Mouse (Mus musculus): Measurements from ENCODE around the gene Arap2. TPM values are rescaled to one million over a fixed set of nuclear protein-coding genes. Genes with fewer than 3 reads are reported as not detected.

The Arap2 gene
- polyA plus RNA-seq, 1 experiment from 2014 or later, result 5.3 TPM

DNA sequence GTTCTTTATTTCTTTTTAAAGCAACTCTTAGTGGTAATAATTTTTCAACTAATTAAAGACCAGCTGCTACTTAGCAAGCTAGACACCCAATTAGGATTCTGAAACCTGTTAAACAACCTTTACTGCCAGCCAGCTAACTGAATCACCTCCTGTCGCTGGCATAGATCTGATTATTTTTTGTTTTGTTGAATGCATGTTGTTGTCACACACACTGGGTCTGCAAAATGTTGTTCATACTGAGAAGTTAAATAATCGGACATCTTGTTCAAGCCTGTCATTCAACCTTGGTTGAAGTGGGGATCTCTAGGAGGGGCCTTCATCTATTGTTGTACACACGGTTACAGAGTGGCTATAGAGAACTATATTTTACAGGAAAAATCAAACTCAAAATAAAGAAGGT, 184.3 kb downstream of the Arap2 start:
- no peak for ATAC-seq (ENCODE audit: low FRiP score, low read depth)
- WGBS, result 49% methylated on average over 3 of the region's 3 CpGs
- no peak overlapping the region for H3K4me3 ChIP-seq
- no peaks in the 10 kb centered on the region for H3K36me3 ChIP-seq
- H3K9me3 ChIP-seq, result no peaks in the 10 kb centered on the region
- no peaks in the 10 kb centered on the region for H3K4me1 ChIP-seq (replicated peaks)
- H3K27ac ChIP-seq (replicated peaks), result no peak overlapping the region
- H3K27me3 ChIP-seq, result no peaks in the 10 kb centered on the region
- H3K4me2 ChIP-seq, result no peak overlapping the region
- H3K9ac ChIP-seq, result no peak overlapping the region

DNA sequence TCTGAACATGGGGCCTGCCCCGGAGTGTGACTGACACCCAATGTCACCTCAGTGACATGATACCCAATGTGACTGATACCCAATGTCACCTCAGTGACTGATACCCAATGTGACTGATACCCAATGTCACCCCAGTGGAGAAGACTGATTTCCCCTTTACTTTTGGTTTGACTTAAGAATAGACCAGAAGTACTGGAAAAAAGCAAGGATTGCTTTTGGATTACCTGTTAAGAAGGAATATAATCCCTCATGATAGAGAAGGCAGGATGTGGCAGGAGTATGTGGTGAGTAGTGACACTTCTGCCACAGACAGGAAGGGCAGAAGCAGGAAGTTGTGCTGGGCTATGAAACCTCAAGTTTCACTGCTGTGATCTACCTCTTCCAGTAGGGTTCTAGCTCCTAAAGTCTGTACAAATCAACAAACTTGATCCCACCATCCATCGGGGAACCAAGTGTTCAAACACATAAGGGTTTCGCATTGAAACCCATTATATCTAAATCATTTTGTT, 191.6 kb downstream of the Arap2 start:
- WGBS, result 93% methylated on average over 3 of the region's 3 CpGs

More for the DNA sequence above, 191.6 kb downstream of the Arap2 start:
- no peak overlapping the region for H3K4me2 ChIP-seq
- H3K4me1 ChIP-seq (replicated peaks), result no peaks in the 10 kb centered on the region
- no peak overlapping the region for H3K9ac ChIP-seq
- H3K27ac ChIP-seq (replicated peaks), result no peak overlapping the region
- no peaks in the 10 kb centered on the region for H3K9me3 ChIP-seq
- no peak overlapping the region for H3K4me3 ChIP-seq
- no peaks in the 10 kb centered on the region for H3K27me3 ChIP-seq
- no peaks in the 10 kb centered on the region for H3K36me3 ChIP-seq
- no peak for ATAC-seq (ENCODE audit: low FRiP score, low read depth)

Other genes starting within 250 kb of the Arap2 start
- gene Dthd1, start 47.7 kb upstream of the Arap2 start, polyA plus RNA-seq (2015; fragmentation: Nextera tagmentation; extraction: Ambion mirVana), result not detected in 2 replicates